Mouse (Mus musculus): Measurements from ENCODE around the gene Spata13. TPM values are rescaled to one million over a fixed set of nuclear protein-coding genes. Genes with fewer than 3 reads are reported as not detected.

Spata13 gene
- total and polyA plus RNA-seq, 3 experiments, result 0.39 to 1.5 TPM; not detected in 1

GRCm38 (mm10) chr14:60646373-60646772, 12.6 kb downstream of the Spata13 start:
- TF ChIP-seq USF2 (IDR thresholded peaks at IDR 0.05; ENCODE audit: borderline replicate concordance in 1 of 2, insufficient read depth in 1 of 2, low read depth in 1 of 2, low read length in 2 of 2) (no peak), MXI1 (IDR thresholded peaks at IDR 0.05; ENCODE audit: low read depth, low read length) (no peak), HCFC1 (IDR thresholded peaks at IDR 0.05; ENCODE audit: low read depth, low read length) (no peak), RCOR1 (IDR thresholded peaks at IDR 0.05; ENCODE audit: low read depth, low read length) (no peak), POLR2A (IDR thresholded peaks at IDR 0.05; ENCODE audit: control insufficient read depth in 1 of 2, insufficient read depth in 1 of 2, low read depth in 1 of 2, low read length in 2 of 2, poor library complexity in 1 of 2) (no peak), GATA1 (IDR thresholded peaks at IDR 0.05; ENCODE audit: low read depth, low read length) (no peak), USF1 (IDR thresholded peaks at IDR 0.05; ENCODE audit: low read depth, low read length) (no peak), E2F4 (IDR thresholded peaks at IDR 0.05; ENCODE audit: borderline replicate concordance, low read depth, low read length) (no peak), NELFE (IDR thresholded peaks at IDR 0.05; ENCODE audit: low read depth, low read length) (no peak), MAFK (IDR thresholded peaks at IDR 0.05; ENCODE audit: borderline replicate concordance, low read depth, low read length) (no peak), UBTF (IDR thresholded peaks at IDR 0.05; ENCODE audit: borderline replicate concordance, insufficient read depth, low read depth, low read length) (no peak), ETS1 (IDR thresholded peaks at IDR 0.05; ENCODE audit: low read depth, low read length) (no peak), TCF12 (IDR thresholded peaks at IDR 0.05; ENCODE audit: low read depth, low read length) (no peak), EP300 (IDR thresholded peaks at IDR 0.05; ENCODE audit: low read depth in 1 of 2, low read length in 2 of 2) (no peak), MYC (IDR thresholded peaks at IDR 0.05; ENCODE audit: low read depth, low read length) (no peak), ZKSCAN1 (IDR thresholded peaks at IDR 0.05; ENCODE audit: low read depth, low read length) (no peak), ELF1 (IDR thresholded peaks at IDR 0.05; ENCODE audit: low read depth, low read length) (no peak)
- Histone ChIP-seq H3K27me3 (ENCODE audit: control insufficient read depth in 1 of 2, insufficient read depth in 2 of 2, low read length in 2 of 2) (no peaks in the 10 kb centered on the region; a peak in 1 of 4 replicates), H3K9ac (ENCODE audit: control insufficient read depth, low read depth, low read length, poor library complexity, severe bottlenecking) (no peak overlapping the region)

GRCm38 (mm10) chr14:60647885-60648284, 14.1 kb downstream of the Spata13 start:
- no peak for DNase-seq (ENCODE audit: low read depth, low spot score)
- no peak for TF ChIP-seq ELF1 (IDR thresholded peaks at IDR 0.05; ENCODE audit: low read depth, low read length)
- no peak for TF ChIP-seq USF2 (IDR thresholded peaks at IDR 0.05; ENCODE audit: borderline replicate concordance in 1 of 2, insufficient read depth in 1 of 2, low read depth in 1 of 2, low read length in 2 of 2)
- TF ChIP-seq ZNF384 (IDR thresholded peaks at IDR 0.05; ENCODE audit: low read depth, low read length), result no peak
- TF ChIP-seq KAT2A (conservative IDR thresholded peaks at IDR 0.05; ENCODE audit: low read depth, low read length), result no peak
- no peak for TF ChIP-seq MYC (IDR thresholded peaks at IDR 0.05; ENCODE audit: low read depth, low read length)
- TF ChIP-seq POLR2AphosphoS2 (IDR thresholded peaks at IDR 0.05; ENCODE audit: low read length), result no peak
- TF ChIP-seq ETS1 (IDR thresholded peaks at IDR 0.05; ENCODE audit: low read depth, low read length), result no peak
- TF ChIP-seq NRF1 (IDR thresholded peaks at IDR 0.05; ENCODE audit: insufficient read depth, low read depth, low read length, poor library complexity, severe bottlenecking), result no peak
- TF ChIP-seq CTCF (IDR thresholded peaks at IDR 0.05 in 2 of 3, conservative IDR thresholded peaks at IDR 0.05 in 1 of 3; ENCODE audit: control insufficient read depth in 1 of 3, insufficient read depth in 1 of 3, low read depth in 2 of 3, low read length in 3 of 3, poor library complexity in 1 of 3, severe bottlenecking in 1 of 3), result no peak
- TF ChIP-seq TBP (IDR thresholded peaks at IDR 0.05; ENCODE audit: low read depth, low read length), result no peak
- Histone ChIP-seq H3K27me3 (ENCODE audit: control insufficient read depth in 1 of 2, insufficient read depth in 2 of 2, low read length in 2 of 2) (no peaks in the 10 kb centered on the region; a peak in 1 of 4 replicates), H3K27ac (ENCODE audit: control insufficient read depth, low read depth, low read length) (no peak overlapping the region), H3K4me3 (ENCODE audit: control insufficient read depth in 1 of 2, insufficient read depth in 1 of 2, low read depth in 2 of 2, low read length in 2 of 2) (no peak overlapping the region), H3K36me3 (ENCODE audit: control insufficient read depth in 1 of 2, insufficient read depth in 2 of 2, low read length in 2 of 2) (no peaks in the 10 kb centered on the region), H3K9ac (ENCODE audit: control insufficient read depth, low read depth, low read length, poor library complexity, severe bottlenecking) (no peak overlapping the region), H3K4me1 (ENCODE audit: control insufficient read depth in 1 of 2, insufficient read depth in 2 of 2, low read length in 2 of 2) (no peaks in the 10 kb centered on the region), H3K9me3 (replicated peaks; ENCODE audit: insufficient read depth, low read length) (no peaks in the 10 kb centered on the region), H3K79me2 (ENCODE audit: control insufficient read depth, insufficient read depth, low read length, poor library complexity) (no peaks in the 10 kb centered on the region)

More at GRCm38 (mm10) chr14:60646373-60646772, 12.6 kb downstream of the Spata13 start:
- no peak overlapping the region for H3K4me3 ChIP-seq (ENCODE audit: control insufficient read depth in 1 of 2, insufficient read depth in 1 of 2, low read depth in 2 of 2, low read length in 2 of 2)
- no peaks in the 10 kb centered on the region for H3K9me3 ChIP-seq (replicated peaks; ENCODE audit: insufficient read depth, low read length)
- no peak overlapping the region for H3K27ac ChIP-seq (ENCODE audit: control insufficient read depth, low read depth, low read length)
- DNase-seq (ENCODE audit: low read depth, low spot score), result no peak
- H3K79me2 ChIP-seq (ENCODE audit: control insufficient read depth, insufficient read depth, low read length, poor library complexity), result no peaks in the 10 kb centered on the region
- H3K4me1 ChIP-seq (ENCODE audit: control insufficient read depth in 1 of 2, insufficient read depth in 2 of 2, low read length in 2 of 2), result no peaks in the 10 kb centered on the region
- H3K36me3 ChIP-seq (ENCODE audit: control insufficient read depth in 1 of 2, insufficient read depth in 2 of 2, low read length in 2 of 2), result no peaks in the 10 kb centered on the region

Measured in MEL (cell line).